Mouse (Mus musculus): ENCODE results near the gene Dok7.

- no peak for TF ChIP-seq CTCF (IDR thresholded peaks at IDR 0.05; ENCODE audit: control insufficient read depth, insufficient read depth, insufficient read length)
- no peak for TF ChIP-seq USF1 (IDR thresholded peaks at IDR 0.05; ENCODE audit: low read depth)
Observed at GRCm38 (mm10) chr5:35009163-35009562, 47.4 kb upstream of the Dok7 start.
